Mouse (Mus musculus): ENCODE results near the gene Cdk5rap3. TPM values are rescaled to one million over a fixed set of nuclear protein-coding genes. Genes with fewer than 3 reads are reported as not detected.

Cdk5rap3 gene
- polyA plus RNA-seq, 1 experiment = 41.6 TPM

- H3K4me3 ChIP-seq (replicated peaks) = peak overlapping the region; percentile 65
- H3K36me3 ChIP-seq (replicated peaks; ENCODE audit: low read length) = peaks cover 24% of the 10 kb centered on the region
- H3K27me3 ChIP-seq (replicated peaks) = peaks cover 13% of the 10 kb centered on the region
- no peaks in the 10 kb centered on the region for H3K9me3 ChIP-seq
- TF ChIP-seq FLI1 (IDR thresholded peaks at IDR 0.05; ENCODE audit: low read length) = no peak
- TF ChIP-seq GATA1 (IDR thresholded peaks at IDR 0.05; ENCODE audit: borderline replicate concordance, low read length) = no peak
- H3K4me1 ChIP-seq = peaks cover 75% of the 10 kb centered on the region
These were observed 18.6 kb upstream of the Cdk5rap3 start for GRCm38 (mm10) chr11:96934921-96935356.

DNA sequence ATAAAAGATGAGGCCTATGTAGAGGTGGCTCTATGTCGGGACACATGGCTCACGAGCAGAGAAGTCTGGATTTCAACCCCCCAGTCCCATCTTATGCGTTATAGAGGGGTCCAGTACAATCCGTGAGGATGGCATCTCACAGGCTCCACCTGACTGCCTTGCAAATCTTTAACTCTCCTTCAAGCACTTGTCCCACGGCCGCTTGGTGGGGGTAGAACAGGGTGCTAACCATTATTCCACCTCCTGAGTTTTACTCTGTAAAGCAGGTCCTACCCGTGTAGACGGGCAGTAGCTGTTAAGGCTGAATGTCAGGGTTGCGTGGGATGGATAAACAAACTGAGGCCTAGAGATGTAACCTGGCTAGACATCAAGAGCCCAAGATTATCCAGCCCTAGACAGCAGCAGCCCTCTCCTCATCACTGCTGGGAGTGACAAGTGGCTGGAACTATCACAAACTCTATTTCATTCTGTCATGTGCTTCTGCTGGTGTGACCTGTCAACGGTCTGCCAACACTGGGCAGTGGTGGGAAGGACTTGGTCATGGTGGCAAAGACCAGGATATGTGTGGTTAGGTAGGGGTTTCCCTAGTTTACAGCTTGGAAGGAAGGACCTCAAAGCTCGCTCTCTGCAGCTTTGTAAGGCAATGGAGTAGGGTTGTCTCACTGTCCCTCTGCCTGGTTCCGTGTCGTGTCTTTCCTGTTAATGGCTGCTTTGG lies 17.4 kb upstream of the Cdk5rap3 start:
- TF ChIP-seq GATA1 (IDR thresholded peaks at IDR 0.05; ENCODE audit: borderline replicate concordance, low read length) = no peak
- TF ChIP-seq FLI1 (IDR thresholded peaks at IDR 0.05; ENCODE audit: low read length) = no peak
- no peaks in the 10 kb centered on the region for H3K9me3 ChIP-seq
- peaks cover 12% of the 10 kb centered on the region for H3K36me3 ChIP-seq (replicated peaks; ENCODE audit: low read length)
- H3K27me3 ChIP-seq (replicated peaks) = peaks cover 25% of the 10 kb centered on the region
- peaks cover 83% of the 10 kb centered on the region for H3K4me1 ChIP-seq
- H3K4me3 ChIP-seq (replicated peaks) = peak overlapping the region; percentile 4

DNA sequence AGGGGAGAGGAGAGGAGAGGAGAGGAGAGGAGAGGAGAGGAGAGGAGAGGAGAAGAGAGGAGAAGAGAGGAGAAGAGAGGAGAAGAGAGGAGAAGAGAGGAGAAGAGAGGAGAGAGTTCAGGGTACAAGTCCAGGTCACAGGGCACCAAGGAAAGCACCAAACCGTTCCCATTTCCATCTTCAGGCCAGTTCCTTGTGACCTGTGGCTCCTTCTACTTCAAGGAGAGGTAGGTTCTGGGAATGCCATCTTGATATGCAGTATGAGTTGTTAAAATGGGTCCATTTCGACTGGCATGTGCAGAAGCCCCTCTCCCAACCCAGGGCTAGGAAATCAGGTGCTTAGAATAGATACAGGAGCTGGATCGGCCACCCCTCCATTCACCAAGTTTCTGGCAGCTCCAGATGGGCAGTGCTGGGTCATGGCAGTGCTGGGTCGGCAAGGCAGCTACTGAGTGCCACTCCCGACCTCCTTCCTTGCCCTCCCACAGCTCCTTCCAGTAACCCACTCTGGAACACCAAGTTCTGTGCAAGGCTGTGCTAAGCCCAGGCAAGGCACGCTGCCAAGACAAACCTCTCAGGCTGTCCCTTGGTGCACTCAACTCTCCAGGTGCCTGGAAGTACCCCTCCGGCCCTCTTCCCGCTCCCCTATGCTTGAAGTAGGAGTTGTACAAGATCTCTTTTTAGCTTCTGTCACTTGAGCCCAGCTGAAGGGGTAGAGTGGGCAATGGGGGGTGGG lies 15.2 kb upstream of the Cdk5rap3 start:
- Histone ChIP-seq H3K27me3 (replicated peaks) (peaks cover 31% of the 10 kb centered on the region), H3K4me1 (peaks cover 80% of the 10 kb centered on the region), H3K4me3 (replicated peaks) (peak overlapping the region; percentile 33), H3K36me3 (replicated peaks; ENCODE audit: low read length) (no peaks in the 10 kb centered on the region), H3K9me3 (no peaks in the 10 kb centered on the region)
- TF ChIP-seq FLI1 (IDR thresholded peaks at IDR 0.05; ENCODE audit: low read length) (no peak), GATA1 (IDR thresholded peaks at IDR 0.05; ENCODE audit: borderline replicate concordance, low read length) (no peak)

DNA sequence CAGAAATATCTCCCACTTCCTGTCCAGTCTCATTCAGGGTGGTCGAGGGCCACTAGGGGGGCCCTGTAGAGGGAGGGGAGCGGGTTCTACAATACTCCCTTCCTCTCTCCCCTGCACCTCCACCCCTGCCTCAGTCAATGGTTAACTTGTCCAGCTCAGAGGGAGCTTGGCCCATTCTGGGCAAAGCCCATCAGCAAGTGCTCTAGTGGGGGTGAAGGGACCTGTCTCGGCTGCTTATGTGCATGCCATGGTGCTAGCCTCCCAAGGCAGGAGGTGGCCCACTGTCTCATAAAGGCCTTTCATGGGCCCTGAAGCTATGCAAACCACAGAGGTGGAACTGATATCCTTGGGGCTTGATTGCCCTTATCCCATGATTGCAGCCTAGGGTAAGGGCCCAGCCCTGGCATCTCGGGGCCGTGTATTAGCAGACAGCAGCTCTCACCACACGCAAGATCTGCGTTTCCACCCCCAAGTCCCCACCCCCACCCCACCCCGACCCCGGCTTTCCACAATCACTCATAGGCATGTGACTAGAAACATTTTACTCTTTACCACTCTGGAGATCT lies 13.6 kb upstream of the Cdk5rap3 start:
- H3K36me3 ChIP-seq (replicated peaks; ENCODE audit: low read length) = no peaks in the 10 kb centered on the region
- H3K4me3 ChIP-seq (replicated peaks) = no peak overlapping the region
- peaks cover 31% of the 10 kb centered on the region for H3K27me3 ChIP-seq (replicated peaks)
- H3K4me1 ChIP-seq = peaks cover 80% of the 10 kb centered on the region
- no peak for TF ChIP-seq FLI1 (IDR thresholded peaks at IDR 0.05; ENCODE audit: low read length)
- no peak for TF ChIP-seq GATA1 (IDR thresholded peaks at IDR 0.05; ENCODE audit: borderline replicate concordance, low read length)
- no peaks in the 10 kb centered on the region for H3K9me3 ChIP-seq

GRCm38 (mm10) chr11:96929096-96929765 lies 12.9 kb upstream of the Cdk5rap3 start:
- Histone ChIP-seq H3K9me3 (no peaks in the 10 kb centered on the region), H3K36me3 (replicated peaks; ENCODE audit: low read length) (no peaks in the 10 kb centered on the region), H3K4me3 (replicated peaks) (no peak overlapping the region), H3K27me3 (replicated peaks) (peaks cover 31% of the 10 kb centered on the region), H3K4me1 (peaks cover 80% of the 10 kb centered on the region)
- TF ChIP-seq FLI1 (IDR thresholded peaks at IDR 0.05; ENCODE audit: low read length) (no peak), GATA1 (IDR thresholded peaks at IDR 0.05; ENCODE audit: borderline replicate concordance, low read length) (no peak)

- peaks cover 31% of the 10 kb centered on the region for H3K27me3 ChIP-seq (replicated peaks)
- H3K9me3 ChIP-seq = no peaks in the 10 kb centered on the region
- TF ChIP-seq FLI1 (IDR thresholded peaks at IDR 0.05; ENCODE audit: low read length) (no peak), GATA1 (IDR thresholded peaks at IDR 0.05; ENCODE audit: borderline replicate concordance, low read length) (no peak)
- peaks cover 77% of the 10 kb centered on the region for H3K4me1 ChIP-seq
- H3K36me3 ChIP-seq (replicated peaks; ENCODE audit: low read length) = no peaks in the 10 kb centered on the region
- H3K4me3 ChIP-seq (replicated peaks) = no peak overlapping the region
These were observed 12.4 kb upstream of the Cdk5rap3 start for GRCm38 (mm10) chr11:96928691-96929090.

GRCm38 (mm10) chr11:96928088-96928487 lies 11.8 kb upstream of the Cdk5rap3 start, which contains the start of gene Prr15l:
Prr15l (plus strand) TSS chr11:96928104.
- Histone ChIP-seq H3K4me1 (peaks cover 71% of the 10 kb centered on the region), H3K9me3 (no peaks in the 10 kb centered on the region), H3K27me3 (replicated peaks) (peaks cover 31% of the 10 kb centered on the region), H3K4me3 (replicated peaks) (no peak within 1 kb of the TSS), H3K36me3 (replicated peaks; ENCODE audit: low read length) (no peaks in the 10 kb centered on the region)
- TF ChIP-seq GATA1 (IDR thresholded peaks at IDR 0.05; ENCODE audit: borderline replicate concordance, low read length) (no peak), FLI1 (IDR thresholded peaks at IDR 0.05; ENCODE audit: low read length) (no peak)

GRCm38 (mm10) chr11:96926587-96926986 lies 10.3 kb upstream of the Cdk5rap3 start:
- Histone ChIP-seq H3K9me3 (no peaks in the 10 kb centered on the region), H3K4me3 (replicated peaks) (no peak overlapping the region), H3K36me3 (replicated peaks; ENCODE audit: low read length) (no peaks in the 10 kb centered on the region), H3K27me3 (replicated peaks) (peaks cover 26% of the 10 kb centered on the region), H3K4me1 (peaks cover 65% of the 10 kb centered on the region)
- no peak for TF ChIP-seq GATA1 (IDR thresholded peaks at IDR 0.05; ENCODE audit: borderline replicate concordance, low read length)
- no peak for TF ChIP-seq FLI1 (IDR thresholded peaks at IDR 0.05; ENCODE audit: low read length)

- Histone ChIP-seq H3K36me3 (replicated peaks; ENCODE audit: low read length) (no peaks in the 10 kb centered on the region), H3K4me3 (replicated peaks) (no peak overlapping the region), H3K4me1 (peaks cover 66% of the 10 kb centered on the region), H3K27me3 (replicated peaks) (peaks cover 23% of the 10 kb centered on the region), H3K9me3 (no peaks in the 10 kb centered on the region)
- TF ChIP-seq GATA1 (IDR thresholded peaks at IDR 0.05; ENCODE audit: borderline replicate concordance, low read length) (no peak), FLI1 (IDR thresholded peaks at IDR 0.05; ENCODE audit: low read length) (no peak)
These were observed 9.3 kb upstream of the Cdk5rap3 start for GRCm38 (mm10) chr11:96925469-96926148.

Measured in megakaryocyte, embryonic 14.5 days (primary cell).